Mouse (Mus musculus) heart, adult 2 months (tissue): ENCODE measurements around the gene Cant1. TPM values are rescaled to one million over a fixed set of nuclear protein-coding genes. Genes with fewer than 3 reads are reported as not detected.
A peak's percentile ranks its signal among the peaks of the same experiment; 100 is the strongest.

Source experiments
- DNase-seq, 2 experiments: peaks; one replicate each; pipeline ENCODE4 v3.0.0; 2021
- H3K27ac ChIP-seq: fragments of 200-600 bp; 2 replicates; pipeline ENCODE4 v1.8.1; 2022
- H3K27me3 ChIP-seq: fragments of 200-500 bp; 2 replicates; pipeline ENCODE4 v1.6.1; 2012; ENCODE audit warnings: mild to moderate bottlenecking, low read length, inconsistent platforms, mixed read lengths; ENCODE audit not compliant: control insufficient read depth, insufficient read depth
- H3K36me3 ChIP-seq: fragments of 200-500 bp; 2 replicates; pipeline ENCODE4 v1.6.1; 2012; ENCODE audit warnings: low read length, inconsistent platforms; ENCODE audit not compliant: control insufficient read depth, insufficient read depth
- H3K4me1 ChIP-seq: fragments of 200-500 bp; 2 replicates; pipeline ENCODE4 v1.6.1; 2011; ENCODE audit warnings: low read length; ENCODE audit not compliant: control insufficient read depth, insufficient read depth
- H3K4me3 ChIP-seq: fragments of 200-600 bp; 2 replicates; pipeline ENCODE4 v1.8.1; 2022
- H3K79me2 ChIP-seq: fragments of 200-500 bp; replicated peaks from 2 replicates; pipeline ENCODE4 v1.6.1; 2012; ENCODE audit warnings: mild to moderate bottlenecking, inconsistent platforms, low read length, moderate library complexity, mixed read lengths; ENCODE audit not compliant: control insufficient read depth, insufficient read depth
- H3K9ac ChIP-seq: fragments of 200-500 bp; 2 replicates; pipeline ENCODE4 v1.6.1; 2012; ENCODE audit warnings: low read depth, mild to moderate bottlenecking, control low read depth, inconsistent platforms, low read length, mixed read lengths
- CTCF ChIP-seq: fragments of 200-600 bp; IDR thresholded peaks from 2 replicates; pipeline ENCODE4 v1.8.1; 2022; ENCODE audit warnings: antibody characterized with exemption, mild to moderate bottlenecking, moderate library complexity
- EP300 ChIP-seq: fragments of 200-500 bp; IDR thresholded peaks from 2 replicates; pipeline ENCODE4 v1.6.1; 2011; ENCODE audit warnings: low read depth, low read length, control low read depth; ENCODE audit not compliant: insufficient read depth
- POLR2A ChIP-seq: fragments of 200-500 bp; IDR thresholded peaks from 2 replicates; pipeline ENCODE4 v1.6.1; 2011; ENCODE audit warnings: mild to moderate bottlenecking, low read depth, low read length, control low read depth; ENCODE audit not compliant: insufficient read depth
- WGBS: fragments of 180-500 bp; shearing (Covaris S2); methylation state at CpG from one replicate; pipeline ENCODE4 v1.1.7; 2018; 5-methylcytosine and 5-hydroxymethylcytosine counted together
- intact Hi-C: fragments of 180-260 bp; cut with DNase I; formaldehyde crosslinking; loops from one replicate; pipeline ENCODE4 v1.15.1; 2025
- polyA plus RNA-seq: library from polyadenylated mRNA; depleted of rRNA; stranded (reverse); fragments of >200 nt; gene quantifications from 2 replicates; pipeline ENCODE4 v1.2.3, GENCODE M21; 2012
- total RNA-seq, 2 experiments: library from RNA; stranded (reverse); gene quantifications; 2 replicates each; pipeline ENCODE4 v1.2.3; 2021

Cant1 gene
- total and polyA plus RNA-seq, 3 experiments, result 17.7 to 21.6 (median 18.2) TPM

DNA sequence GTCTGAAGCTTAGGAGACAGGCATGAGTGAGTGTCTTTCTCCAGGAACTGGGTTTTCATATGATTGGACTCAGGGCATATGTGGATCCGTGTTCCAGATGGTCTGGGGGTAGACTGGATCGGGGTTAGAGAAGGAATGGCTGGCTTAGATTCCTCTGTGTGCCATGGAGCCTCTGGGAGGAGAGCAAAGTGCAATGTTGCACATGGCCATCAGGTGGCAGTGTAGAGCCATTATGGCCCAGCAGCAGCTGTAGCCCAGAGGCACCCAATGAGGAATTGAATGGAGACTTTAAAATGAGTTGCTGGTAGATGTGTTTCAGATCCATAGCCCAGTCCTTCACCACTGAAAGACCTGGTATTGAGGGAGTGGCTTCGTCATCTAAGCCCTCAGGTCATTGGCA lies 27.0 kb upstream of the Cant1 start:
- TF ChIP-seq EP300 (peak; percentile 98), CTCF (peak; percentile 95), POLR2A (no peak)
- intact Hi-C loops, result loop anchor here (1.0 kb wide), 2 partner anchors 45 to 293 kb away; no protein-coding TSS in a partner anchor
- DNase-seq, result peak; percentile 61 to 81
- H3K9ac ChIP-seq, result no peak overlapping the region
- no peak overlapping the region for H3K27ac ChIP-seq
- H3K4me3 ChIP-seq, result no peak overlapping the region
- 13% methylated on average over 3 of the region's 3 CpGs for WGBS
- H3K27me3 ChIP-seq, result no peaks in the 10 kb centered on the region
- H3K36me3 ChIP-seq, result no peaks in the 10 kb centered on the region
- no peaks in the 10 kb centered on the region for H3K79me2 ChIP-seq
- peaks cover 13% of the 10 kb centered on the region for H3K4me1 ChIP-seq

DNA sequence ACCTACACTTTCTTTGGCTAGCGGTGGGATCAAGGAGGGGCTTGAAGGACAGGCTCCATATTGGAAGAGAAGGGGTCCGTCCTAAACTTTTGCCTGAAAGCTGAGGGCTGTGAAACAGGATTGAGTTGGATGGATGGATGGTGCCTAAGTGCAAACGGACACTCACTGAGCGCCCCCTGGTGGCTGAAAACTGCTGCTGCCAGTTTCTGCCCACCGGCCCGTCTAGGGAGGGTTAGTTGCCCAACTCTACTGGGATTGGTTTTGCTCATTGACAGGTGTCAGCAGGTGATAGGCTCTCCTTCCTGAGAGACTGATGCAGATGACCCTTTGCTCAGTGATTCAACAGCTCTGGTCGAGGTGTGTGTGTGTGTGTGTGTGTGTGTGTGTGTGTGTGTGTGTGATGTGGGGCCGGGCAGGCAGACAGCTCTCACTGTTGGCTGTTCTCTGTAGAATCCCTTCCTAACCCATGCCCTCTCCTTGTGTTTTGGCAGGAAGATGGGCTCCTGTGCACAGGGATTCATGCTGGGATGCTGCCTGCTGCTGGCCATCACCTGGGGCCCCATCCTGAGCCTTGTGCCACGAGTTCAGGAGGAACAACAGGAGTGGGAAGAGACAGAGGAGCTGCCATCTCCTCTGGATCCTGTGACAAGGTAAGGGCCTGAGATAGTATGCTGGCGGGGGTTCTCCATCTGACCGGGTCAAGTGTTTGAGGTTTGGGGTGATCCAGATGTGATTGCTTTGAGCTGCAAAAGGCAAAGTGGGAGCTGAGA lies 24.5 kb upstream of the Cant1 start:
- no peak overlapping the region for H3K9ac ChIP-seq
- intact Hi-C loops, result loop anchor here (1.0 kb wide), 1 partner anchor 20 kb away; no protein-coding TSS in a partner anchor
- peaks cover 22% of the 10 kb centered on the region for H3K4me1 ChIP-seq
- no peak overlapping the region for H3K4me3 ChIP-seq
- no peaks in the 10 kb centered on the region for H3K36me3 ChIP-seq
- WGBS, result 31% methylated on average over 11 of the region's 11 CpGs
- H3K27ac ChIP-seq, result no peak overlapping the region
- no peaks in the 10 kb centered on the region for H3K27me3 ChIP-seq
- no peaks in the 10 kb centered on the region for H3K79me2 ChIP-seq
- TF ChIP-seq POLR2A, result no peak
- TF ChIP-seq EP300, result peak; percentile 83
- peak; percentile 91 for TF ChIP-seq CTCF
- DNase-seq, result peak; percentile 69 to 84

DNA sequence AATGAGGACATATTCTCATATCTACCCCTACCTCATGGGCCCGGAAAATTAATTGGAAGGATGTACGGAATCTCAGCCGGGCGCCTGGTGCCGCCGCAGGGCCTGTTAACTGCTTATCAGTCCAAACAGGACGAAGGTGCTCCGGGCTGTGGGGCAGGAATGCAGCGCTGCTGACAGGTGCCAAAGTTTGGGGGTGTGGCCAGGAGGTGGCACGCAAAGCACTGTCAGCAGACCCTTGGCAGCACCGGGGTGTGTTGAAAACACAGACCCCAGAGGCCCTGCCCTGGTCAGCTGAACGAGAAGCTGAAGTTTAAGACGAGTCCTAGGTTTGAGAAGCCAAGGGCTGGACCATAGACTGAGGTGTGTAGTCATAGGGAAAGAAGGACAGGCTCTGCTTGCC lies 23.8 kb upstream of the Cant1 start:
- Histone ChIP-seq H3K27me3 (no peaks in the 10 kb centered on the region), H3K4me1 (peaks cover 25% of the 10 kb centered on the region), H3K4me3 (no peak overlapping the region), H3K9ac (no peak overlapping the region), H3K36me3 (no peaks in the 10 kb centered on the region), H3K79me2 (no peaks in the 10 kb centered on the region), H3K27ac (no peak overlapping the region)
- 50% methylated on average over 13 of the region's 13 CpGs for WGBS
- intact Hi-C loops, result loop anchor here (1.0 kb wide), 1 partner anchor 19 kb away; no protein-coding TSS in a partner anchor
- TF ChIP-seq POLR2A (no peak), CTCF (no peak), EP300 (no peak)
- no peak for DNase-seq

DNA sequence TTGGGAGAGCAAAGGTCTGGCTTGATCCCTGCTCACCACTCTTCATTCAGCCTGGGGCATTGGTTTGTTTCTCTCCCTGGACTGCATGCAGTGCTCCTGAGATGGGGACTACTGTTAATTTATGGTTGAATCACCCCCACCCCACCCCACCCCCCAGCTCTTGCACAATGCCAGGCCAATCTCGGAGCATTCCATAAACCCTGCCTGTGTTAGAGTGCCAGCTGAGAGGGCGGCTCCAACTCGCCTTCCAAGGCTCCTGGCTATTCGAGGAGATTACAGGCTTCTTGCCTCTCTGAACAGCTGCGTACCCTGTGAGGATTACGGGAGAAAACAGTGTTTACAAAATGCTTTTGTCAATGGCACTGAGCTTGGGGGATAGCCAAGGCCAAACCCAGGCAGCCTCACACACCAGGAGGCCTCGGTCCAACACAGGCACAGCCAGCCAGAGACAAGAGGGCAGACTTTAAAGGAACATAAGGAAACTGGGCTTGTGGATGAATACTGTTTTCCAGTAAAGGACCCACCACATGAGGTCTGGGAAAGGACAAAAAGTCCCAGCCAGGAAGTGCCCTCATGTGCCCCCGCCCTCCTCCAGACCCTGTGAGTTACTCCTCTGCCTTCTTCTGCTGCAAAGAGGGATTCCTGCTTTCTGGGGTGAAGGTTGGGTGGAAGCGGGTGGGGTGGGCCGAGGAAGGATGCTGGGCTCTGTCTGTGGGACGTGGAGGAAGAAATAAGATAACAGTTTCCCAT lies 20.0 kb upstream of the Cant1 start:
- peak; percentile 63; the same call in 1 of the 2 replicates for TF ChIP-seq EP300
- TF ChIP-seq CTCF, result no peak
- TF ChIP-seq POLR2A, result no peak
- H3K4me1 ChIP-seq, result peaks cover 37% of the 10 kb centered on the region
- intact Hi-C loops, result loop anchor here (1.0 kb wide), 1 partner anchor 16 kb away; no protein-coding TSS in a partner anchor
- H3K4me3 ChIP-seq, result no peak overlapping the region
- peak overlapping the region; percentile 82 for H3K27ac ChIP-seq
- no peaks in the 10 kb centered on the region for H3K79me2 ChIP-seq
- no peak overlapping the region for H3K9ac ChIP-seq
- WGBS, result 26% methylated on average over 11 of the region's 11 CpGs
- no peak for DNase-seq
- no peaks in the 10 kb centered on the region for H3K36me3 ChIP-seq
- H3K27me3 ChIP-seq, result no peaks in the 10 kb centered on the region

DNA sequence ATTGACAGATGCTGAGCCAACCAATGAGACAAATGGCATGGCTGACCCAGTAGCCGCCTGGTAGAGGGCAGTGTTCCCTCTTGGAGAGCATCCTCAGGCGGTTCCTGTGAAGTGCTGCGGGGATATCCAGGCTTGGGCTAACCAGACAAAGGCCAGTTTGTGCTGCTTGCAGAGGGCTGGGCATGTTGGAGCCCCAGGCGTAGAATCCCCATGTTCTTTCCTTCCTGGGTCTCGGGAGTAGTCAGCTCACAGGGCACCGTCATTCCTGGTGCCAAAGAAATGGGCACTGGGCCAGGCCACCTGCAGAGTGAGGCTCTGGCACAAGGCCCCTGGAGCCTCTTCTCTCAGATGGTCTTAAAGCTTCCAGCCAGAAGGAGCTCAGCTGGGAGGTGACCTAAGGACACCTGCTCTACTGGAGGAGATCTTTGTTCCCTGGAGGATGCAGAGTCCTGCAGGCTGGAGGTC lies 17.6 kb upstream of the Cant1 start:
- Histone ChIP-seq H3K9ac (no peak overlapping the region), H3K27me3 (no peaks in the 10 kb centered on the region), H3K27ac (peak overlapping the region; percentile 7; the same call in 1 of the 2 replicates), H3K36me3 (no peaks in the 10 kb centered on the region), H3K4me1 (peaks cover 42% of the 10 kb centered on the region), H3K79me2 (no peaks in the 10 kb centered on the region), H3K4me3 (no peak overlapping the region)
- DNase-seq, result no peak
- 23% methylated on average over 6 of the region's 6 CpGs for WGBS
- TF ChIP-seq CTCF (peak; percentile 52), POLR2A (no peak)
- intact Hi-C loops, result no loop called here
